Mouse (Mus musculus) forebrain, embryonic 14.5 days (tissue): ENCODE data around the gene Bud13. TPM values are rescaled to one million over a fixed set of nuclear protein-coding genes. Genes with fewer than 3 reads are reported as not detected.

Experiments
- ATAC-seq: fragments of 200-750 bp; cut with Nextera tagmentation; 2 replicates; pipeline ENCODE4 v1.8.0; 2017; ENCODE audit warnings: mild to moderate bottlenecking, moderate library complexity
- DNase-seq: peaks from one replicate; pipeline ENCODE4 v3.0.0-alpha.2; 2015; ENCODE audit warnings: low spot score
- H3K27ac ChIP-seq: fragments of 300-500 bp; sonication (generic); 2 replicates; pipeline ENCODE4 v1.5.1; 2014; ENCODE audit warnings: low read depth, mild to moderate bottlenecking, control low read depth, low read length, moderate library complexity
- H3K27me3 ChIP-seq: fragments of 300-500 bp; sonication (generic); replicated peaks from 2 replicates; pipeline ENCODE4 v1.6.1; 2014; ENCODE audit warnings: low read length, control low read depth, mixed read lengths; ENCODE audit not compliant: control insufficient read depth, insufficient read depth
- H3K36me3 ChIP-seq: fragments of 300-500 bp; sonication (generic); 2 replicates; pipeline ENCODE4 v1.6.1; 2014; ENCODE audit warnings: low read length, control low read depth; ENCODE audit not compliant: control insufficient read depth, insufficient read depth
- H3K4me1 ChIP-seq: fragments of 300-500 bp; sonication (generic); 2 replicates; pipeline ENCODE4 v1.6.1; 2014; ENCODE audit warnings: antibody characterized with exemption, low read length, control low read depth; ENCODE audit not compliant: control insufficient read depth, insufficient read depth
- H3K4me2 ChIP-seq: fragments of 300-500 bp; sonication (generic); 2 replicates; pipeline ENCODE4 v1.6.1; 2014; ENCODE audit warnings: mild to moderate bottlenecking, control low read depth, low read length
- H3K4me3 ChIP-seq: fragments of 300-500 bp; sonication (generic); 2 replicates; pipeline ENCODE4 v1.5.1; 2014; ENCODE audit warnings: low read depth, low read length, control low read depth
- H3K9ac ChIP-seq: fragments of 300-500 bp; sonication (generic); 2 replicates; pipeline ENCODE4 v1.6.1; 2014; ENCODE audit warnings: mild to moderate bottlenecking, low read length, control low read depth, moderate library complexity
- H3K9me3 ChIP-seq: fragments of 300-500 bp; sonication (generic); replicated peaks from 2 replicates; pipeline ENCODE4 v1.6.1; 2016; ENCODE audit warnings: low read length, control low read depth, mixed read lengths; ENCODE audit not compliant: control insufficient read depth
- WGBS: fragments of 180-500 bp; shearing (Covaris S2); extraction: QIAGEN DNeasy Blood & Tissue Kit; methylation state at CpG from one replicate; pipeline ENCODE4 v1.1.7; 2014; 5-methylcytosine and 5-hydroxymethylcytosine counted together
- polyA plus RNA-seq: library from polyadenylated mRNA; unstranded; fragments of >200 nt; fragmentation: Nextera tagmentation; extraction: Ambion mirVana; gene quantifications from 2 replicates; pipeline ENCODE4 v1.2.1, GENCODE M21; 2014

Gene Bud13
- 14.9 and 18.7 TPM in 2 replicates for polyA plus RNA-seq

- Histone ChIP-seq H3K4me1 (peaks cover 6% of the 10 kb centered on the region), H3K27ac (peak within 1 kb of the TSS; percentile 60; the same call in 1 of the 2 replicates), H3K9me3 (no peaks in the 10 kb centered on the region), H3K4me2 (peak within 1 kb of the TSS; percentile 72), H3K27me3 (no peaks in the 10 kb centered on the region), H3K36me3 (peaks cover 49% of the 10 kb centered on the region), H3K4me3 (peak within 1 kb of the TSS; percentile 91), H3K9ac (peak within 1 kb of the TSS; percentile 86)
- WGBS: under 1% methylated on average over 54 of the region's 55 CpGs
- ATAC-seq (peak; percentile 94), DNase-seq (peak; percentile 91)
Measured at GRCm38 (mm10) chr9:46282631-46283436, at the start of gene Bud13. Gene Bud13 (plus strand): TSS chr9:46283008.

- Histone ChIP-seq H3K4me3 (no peak overlapping the region), H3K4me2 (no peak overlapping the region), H3K4me1 (peaks cover 4% of the 10 kb centered on the region; the same call in 1 of the 2 replicates), H3K36me3 (no peaks in the 10 kb centered on the region), H3K9ac (no peak overlapping the region), H3K9me3 (no peaks in the 10 kb centered on the region), H3K27ac (no peak overlapping the region), H3K27me3 (no peaks in the 10 kb centered on the region)
- ATAC-seq: no peak
- no peak for DNase-seq
- WGBS: 88% methylated on average over 6 of the region's 6 CpGs
Measured at GRCm38 (mm10) chr9:46235196-46235595, 47.6 kb upstream of the Bud13 start.

GRCm38 (mm10) chr9:46235596-46235648 lies 47.4 kb upstream of the Bud13 start, which contains the start of gene Apoc3:
Gene Apoc3 (minus strand): TSS chr9:46235636.
- Histone ChIP-seq H3K27me3 (no peaks in the 10 kb centered on the region), H3K36me3 (no peaks in the 10 kb centered on the region), H3K4me3 (no peak within 1 kb of the TSS), H3K4me1 (peaks cover 2% of the 10 kb centered on the region; the same call in 1 of the 2 replicates), H3K27ac (no peak within 1 kb of the TSS), H3K4me2 (no peak within 1 kb of the TSS), H3K9me3 (no peaks in the 10 kb centered on the region), H3K9ac (no peak within 1 kb of the TSS)
- ATAC-seq (no peak), DNase-seq (no peak)

GRCm38 (mm10) chr9:46235649-46236048 lies 47.2 kb upstream of the Bud13 start:
- H3K9ac ChIP-seq: no peak overlapping the region
- H3K36me3 ChIP-seq: no peaks in the 10 kb centered on the region
- H3K9me3 ChIP-seq: no peaks in the 10 kb centered on the region
- H3K4me3 ChIP-seq: no peak overlapping the region
- ATAC-seq (no peak), DNase-seq (no peak)
- 53% methylated on average over 4 of the region's 4 CpGs for WGBS
- H3K27ac ChIP-seq: no peak overlapping the region
- H3K4me1 ChIP-seq: peaks cover under 1% of the 10 kb centered on the region; the same call in 1 of the 2 replicates
- no peaks in the 10 kb centered on the region for H3K27me3 ChIP-seq
- H3K4me2 ChIP-seq: no peak overlapping the region

GRCm38 (mm10) chr9:46238850-46239249 lies 44.0 kb upstream of the Bud13 start:
- H3K9ac ChIP-seq: no peak overlapping the region
- no peak overlapping the region for H3K27ac ChIP-seq
- no peak overlapping the region for H3K4me2 ChIP-seq
- no peak for DNase-seq
- no peaks in the 10 kb centered on the region for H3K27me3 ChIP-seq
- 87% methylated on average over 7 of the region's 7 CpGs for WGBS
- H3K36me3 ChIP-seq: no peaks in the 10 kb centered on the region
- H3K4me1 ChIP-seq: no peaks in the 10 kb centered on the region
- no peak for ATAC-seq
- no peaks in the 10 kb centered on the region for H3K9me3 ChIP-seq
- H3K4me3 ChIP-seq: no peak overlapping the region

GRCm38 (mm10) chr9:46240526-46241153 lies 42.2 kb upstream of the Bud13 start, which contains the start of gene Apoa4:
Gene Apoa4 (plus strand): TSS chr9:46240696.
- Histone ChIP-seq H3K9me3 (no peaks in the 10 kb centered on the region), H3K36me3 (no peaks in the 10 kb centered on the region), H3K27me3 (no peaks in the 10 kb centered on the region), H3K4me1 (no peaks in the 10 kb centered on the region), H3K4me3 (no peak within 1 kb of the TSS), H3K4me2 (no peak within 1 kb of the TSS), H3K9ac (no peak within 1 kb of the TSS), H3K27ac (no peak within 1 kb of the TSS)
- ATAC-seq (no peak), DNase-seq (no peak)
- WGBS: 67% methylated on average over 7 of the region's 7 CpGs

GRCm38 (mm10) chr9:46241818-46242217 lies 41.0 kb upstream of the Bud13 start:
- Histone ChIP-seq H3K9me3 (no peaks in the 10 kb centered on the region), H3K27ac (no peak overlapping the region), H3K4me3 (no peak overlapping the region), H3K4me2 (no peak overlapping the region), H3K36me3 (no peaks in the 10 kb centered on the region), H3K9ac (no peak overlapping the region), H3K4me1 (no peaks in the 10 kb centered on the region), H3K27me3 (no peaks in the 10 kb centered on the region)
- 84% methylated on average over 2 of the region's 2 CpGs for whole genome bisulfite sequencing
- ATAC-seq: no peak
- no peak for DNase-seq

GRCm38 (mm10) chr9:46243122-46243521 lies 39.7 kb upstream of the Bud13 start:
- H3K4me2 ChIP-seq: no peak overlapping the region
- H3K9me3 ChIP-seq: no peaks in the 10 kb centered on the region
- H3K27me3 ChIP-seq: no peaks in the 10 kb centered on the region
- H3K27ac ChIP-seq: no peak overlapping the region
- no peaks in the 10 kb centered on the region for H3K4me1 ChIP-seq
- ATAC-seq (no peak), DNase-seq (no peak)
- H3K9ac ChIP-seq: no peak overlapping the region
- WGBS: 66% methylated on average over 4 of the region's 4 CpGs
- H3K4me3 ChIP-seq: no peak overlapping the region
- no peaks in the 10 kb centered on the region for H3K36me3 ChIP-seq

- ATAC-seq (no peak), DNase-seq (no peak)
- Histone ChIP-seq H3K9me3 (no peaks in the 10 kb centered on the region), H3K27me3 (no peaks in the 10 kb centered on the region), H3K4me3 (no peak overlapping the region), H3K27ac (no peak overlapping the region), H3K4me2 (no peak overlapping the region), H3K4me1 (no peaks in the 10 kb centered on the region), H3K36me3 (no peaks in the 10 kb centered on the region), H3K9ac (no peak overlapping the region)
- 37% methylated on average over 8 of the region's 8 CpGs for WGBS
Measured at GRCm38 (mm10) chr9:46243584-46243983, 39.2 kb upstream of the Bud13 start.
